In genomic region chr4:150545775-150546174, GRCm38 (mm10) we compare ENCODE assay signal across 17 mouse cellular contexts.
DNase-seq lines count a peak whose midpoint lies in the region; ATAC-seq and TF ChIP-seq lines count a peak whose summit lies in the region.
"Had no signal": no experiment of that assay in that cellular context is flagged by ENCODE, and none has a peak within 500 bp of the region (broad histone marks: within the 10 kb centered on the region; RNA-seq: fewer than 3 reads in every experiment).

No protein-coding gene starts in this region.

- no peaks in the 10 kb centered on the region for H3K79me2 ChIP-seq in macrophage (ENCODE audit: inconsistent target)

- H3K9me3 ChIP-seq in heart, embryonic 15.5 days (replicated peaks), result no peaks in the 10 kb centered on the region
- H3K9me3 ChIP-seq in lung, postnatal 0 days (ENCODE audit: low read length), result no peaks in the 10 kb centered on the region
- no peaks in the 10 kb centered on the region for H3K9me3 ChIP-seq in forebrain, embryonic 11.5 days (ENCODE audit: control insufficient read depth, low read length)
- H3K9me3 ChIP-seq: embryonic facial prominence, embryonic 10.5 days; hindbrain, embryonic 10.5 days had no signal

- no peaks in the 10 kb centered on the region for H3K27me3 ChIP-seq in heart, embryonic 15.5 days
- no peaks in the 10 kb centered on the region for H3K27me3 ChIP-seq in lung, postnatal 0 days (replicated peaks; ENCODE audit: insufficient read depth, low read length)
- H3K27me3 ChIP-seq in forebrain, embryonic 11.5 days (ENCODE audit: control insufficient read depth, insufficient read depth, low read length), result no peaks in the 10 kb centered on the region

- no peak overlapping the region for H3K4me3 ChIP-seq in heart, embryonic 15.5 days
- H3K4me3 ChIP-seq in lung, postnatal 0 days (ENCODE audit: low read depth, low read length), result no peak overlapping the region
- H3K4me3 ChIP-seq in macrophage (ENCODE audit: inconsistent target), result no peak overlapping the region
- H3K4me3 ChIP-seq in forebrain, embryonic 11.5 days (ENCODE audit: low read depth, low read length), result no peak overlapping the region
- H3K4me3 ChIP-seq: embryonic facial prominence, embryonic 10.5 days; heart, adult 2 months; hindbrain, embryonic 10.5 days had no signal

- 70% methylated on average over 7 of the region's 7 CpGs for WGBS in heart, embryonic 15.5 days
- WGBS in lung, postnatal 0 days, result 83% methylated on average over 7 of the region's 7 CpGs
- 89% methylated on average over 7 of the region's 7 CpGs for WGBS in macrophage (ENCODE audit: missing documents)
- WGBS in forebrain, embryonic 11.5 days, result 96% methylated on average over 7 of the region's 7 CpGs

- no peak for ATAC-seq in heart, embryonic 15.5 days (replicated peaks; ENCODE audit: insufficient number of reproducible peaks, insufficient read depth, low FRiP score, low read depth)
- no peak for ATAC-seq in lung, postnatal 0 days
- no peak for ATAC-seq in forebrain, embryonic 11.5 days (replicated peaks; ENCODE audit: low FRiP score)
- ATAC-seq: forebrain, embryonic 14.5 days; hindbrain, embryonic 16.5 days had no signal

- intact Hi-C loops in heart, postnatal 14 days (cut with DNase I), result no loop called here

- TF ChIP-seq CTCF in lung, postnatal 0 days (IDR thresholded peaks at IDR 0.05), result no peak

- no peak for TF ChIP-seq EP300 in lung, postnatal 0 days (IDR thresholded peaks at IDR 0.05)

- DNase-seq in heart, postnatal 14 days, result no peak
- DNase-seq in lung, postnatal 0 days (ENCODE audit: low spot score), result no peak
- DNase-seq in lung, postnatal 4 days, result no peak
- DNase-seq in forebrain, embryonic 11.5 days (ENCODE audit: low spot score), result no peak
- DNase-seq: adrenal gland, adult 2 months; adrenal gland, postnatal 25 days; cerebellum, adult 2 months; cerebellum, postnatal 10 days; gastrocnemius, postnatal 36 days; heart, adult 2 months had no signal

- no peak overlapping the region for H3K4me2 ChIP-seq in heart, embryonic 15.5 days
- H3K4me2 ChIP-seq in lung, postnatal 0 days (replicated peaks; ENCODE audit: low read depth, low read length), result no peak overlapping the region
- no peak overlapping the region for H3K4me2 ChIP-seq in forebrain, embryonic 11.5 days (ENCODE audit: low read depth, low read length, severe bottlenecking)
- H3K4me2 ChIP-seq: heart, embryonic 11.5 days had no signal

- 0 out of 2 replicates have a peak overlapping the region, but pooled peaks have one; percentile 26 for H3K27ac ChIP-seq in heart, embryonic 15.5 days
- peak overlapping the region; percentile 82 for H3K27ac ChIP-seq in lung, postnatal 0 days (ENCODE audit: low read length)
- peak overlapping the region; percentile 54; the same call in 1 of the 2 replicates for H3K27ac ChIP-seq in macrophage
- no peak overlapping the region for H3K27ac ChIP-seq in forebrain, embryonic 11.5 days (ENCODE audit: low read depth, low read length)
- H3K27ac ChIP-seq: embryonic facial prominence, embryonic 10.5 days; hindbrain, embryonic 10.5 days had no signal

- H3K9ac ChIP-seq in heart, embryonic 15.5 days, result no peak overlapping the region
- H3K9ac ChIP-seq in lung, postnatal 0 days (replicated peaks; ENCODE audit: low read depth), result no peak overlapping the region
- no peak overlapping the region for H3K9ac ChIP-seq in forebrain, embryonic 11.5 days (ENCODE audit: low read length)

- H3K36me3 ChIP-seq in heart, embryonic 15.5 days, result no peaks in the 10 kb centered on the region
- H3K36me3 ChIP-seq in lung, postnatal 0 days (ENCODE audit: insufficient read depth, low read length), result no peaks in the 10 kb centered on the region
- no peaks in the 10 kb centered on the region for H3K36me3 ChIP-seq in macrophage (ENCODE audit: inconsistent target)
- H3K36me3 ChIP-seq in forebrain, embryonic 11.5 days (ENCODE audit: control insufficient read depth, insufficient read depth, low read length), result no peaks in the 10 kb centered on the region; the same call in 1 of the 2 replicates

- peaks cover 21% of the 10 kb centered on the region for H3K4me1 ChIP-seq in heart, embryonic 15.5 days (replicated peaks)
- peaks cover 6% of the 10 kb centered on the region; the same call in 1 of the 2 replicates for H3K4me1 ChIP-seq in lung, postnatal 0 days (ENCODE audit: insufficient read depth, low read depth, low read length)
- no peaks in the 10 kb centered on the region for H3K4me1 ChIP-seq in forebrain, embryonic 11.5 days (replicated peaks; ENCODE audit: control insufficient read depth, insufficient read depth, low read length)
- H3K4me1 ChIP-seq: embryonic facial prominence, embryonic 10.5 days had no signal
